Mouse (Mus musculus): ENCODE measurements around the gene Pkdrej.
A peak's percentile ranks its signal among the peaks of the same experiment; 100 is the strongest.
"Not testable (repeated sequence)": the region's sequence is repeated elsewhere in the genome, so short reads cannot be mapped to it uniquely, and the experiment has no call there.

The Pkdrej gene

DNA sequence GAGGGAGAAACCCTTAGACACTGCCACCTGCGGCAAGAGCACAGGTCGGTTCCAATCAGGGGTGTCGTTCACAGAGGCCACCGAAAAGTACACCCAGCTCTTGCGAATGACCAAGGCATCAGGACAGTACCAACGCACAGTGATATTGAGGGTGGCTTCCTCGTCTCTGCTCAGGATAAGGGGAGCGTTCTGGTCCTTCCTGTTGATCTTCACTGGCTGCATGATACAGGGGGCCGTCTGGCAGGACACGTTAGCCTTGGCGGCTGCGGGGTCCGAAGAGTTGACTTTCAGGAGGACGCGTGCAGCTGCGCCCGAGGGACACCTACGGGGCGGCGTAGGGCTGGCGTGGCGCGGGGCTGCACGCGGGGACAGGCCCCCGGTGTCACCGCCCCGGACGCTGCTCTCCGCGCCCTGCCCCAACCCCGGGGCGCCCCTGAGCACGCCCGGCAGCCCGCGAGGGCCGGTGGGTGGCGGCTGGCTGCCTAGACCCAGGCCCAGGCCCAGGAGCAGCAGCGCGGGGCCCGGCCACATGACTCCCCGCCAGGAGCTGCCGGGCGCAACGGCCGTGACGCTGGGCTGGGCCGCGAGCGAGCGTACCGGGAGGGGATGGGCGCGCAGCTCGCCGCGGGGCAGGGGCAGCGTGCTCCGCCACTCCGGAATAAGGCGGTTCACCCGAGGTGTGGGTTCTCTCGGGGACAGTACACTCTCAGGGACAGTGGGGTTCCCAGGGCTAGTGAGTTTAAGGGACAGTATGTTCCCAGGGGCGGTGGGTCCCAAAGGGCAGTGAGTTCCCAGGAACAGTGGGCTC, at the start of gene Pkdrej:
Gene Pkdrej, minus strand, starts transcription at position 532 of the 808 bp plus-strand sequence.
- Histone ChIP-seq H3K27me3 (ENCODE audit: insufficient read depth, low read length) (peaks cover 65% of the 10 kb centered on the region), H3K36me3 (ENCODE audit: insufficient read depth, low read length) (no peaks in the 10 kb centered on the region), H3K4me1 (replicated peaks; ENCODE audit: low read depth, low read length) (peaks cover 10% of the 10 kb centered on the region; the same call in 1 of the 2 replicates), H3K4me3 (replicated peaks; ENCODE audit: low read length) (peak within 1 kb of the TSS; percentile 76), H3K9me3 (ENCODE audit: low read length) (0 out of 2 replicates have a peak, but pooled peaks cover 2% of the 10 kb centered on the region)
- TF ChIP-seq CTCF (conservative IDR thresholded peaks at IDR 0.05; ENCODE audit: low read length) (no peak), POU5F1 (IDR thresholded peaks at IDR 0.05; ENCODE audit: borderline replicate concordance, low read length) (no peak), NANOG (IDR thresholded peaks at IDR 0.05; ENCODE audit: borderline replicate concordance, low read length) (no peak)

GRCm38 (mm10) chr15:85867696-85868095, 46.2 kb upstream of the Pkdrej start:
- peaks cover 98% of the 10 kb centered on the region for H3K4me1 ChIP-seq (replicated peaks; ENCODE audit: low read depth, low read length)
- no peaks in the 10 kb centered on the region for H3K27me3 ChIP-seq (ENCODE audit: insufficient read depth, low read length)
- peaks cover 96% of the 10 kb centered on the region for H3K36me3 ChIP-seq (ENCODE audit: insufficient read depth, low read length)
- H3K4me3 ChIP-seq (replicated peaks; ENCODE audit: low read length): peak overlapping the region; percentile 11
- no peaks in the 10 kb centered on the region for H3K9me3 ChIP-seq (ENCODE audit: low read length)
- TF ChIP-seq POU5F1 (IDR thresholded peaks at IDR 0.05; ENCODE audit: borderline replicate concordance, low read length) (no peak), CTCF (conservative IDR thresholded peaks at IDR 0.05; ENCODE audit: low read length) (peak; percentile 84), NANOG (IDR thresholded peaks at IDR 0.05; ENCODE audit: borderline replicate concordance, low read length) (no peak)

GRCm38 (mm10) chr15:85865913-85866312, 44.4 kb upstream of the Pkdrej start:
- H3K27me3 ChIP-seq (ENCODE audit: insufficient read depth, low read length); H3K9me3 ChIP-seq (ENCODE audit: low read length): not testable (repeated sequence)

GRCm38 (mm10) chr15:85859490-85860031, 38.0 kb upstream of the Pkdrej start, which contains the start of gene Gtse1:
Gene Gtse1 (plus strand): TSS chr15:85859745.
- Histone ChIP-seq H3K36me3 (ENCODE audit: insufficient read depth, low read length) (peaks cover 45% of the 10 kb centered on the region), H3K27me3 (ENCODE audit: insufficient read depth, low read length) (peaks cover 3% of the 10 kb centered on the region; the same call in 1 of the 2 replicates), H3K9me3 (ENCODE audit: low read length) (no peaks in the 10 kb centered on the region), H3K4me3 (replicated peaks; ENCODE audit: low read length) (peak within 1 kb of the TSS; percentile 97), H3K4me1 (replicated peaks; ENCODE audit: low read depth, low read length) (peaks cover 56% of the 10 kb centered on the region)
- TF ChIP-seq CTCF (conservative IDR thresholded peaks at IDR 0.05; ENCODE audit: low read length) (no peak), NANOG (IDR thresholded peaks at IDR 0.05; ENCODE audit: borderline replicate concordance, low read length) (no peak), POU5F1 (IDR thresholded peaks at IDR 0.05; ENCODE audit: borderline replicate concordance, low read length) (no peak)

More at GRCm38 (mm10) chr15:85865913-85866312, 44.4 kb upstream of the Pkdrej start:
- Histone ChIP-seq H3K36me3 (ENCODE audit: insufficient read depth, low read length) (peaks cover 96% of the 10 kb centered on the region), H3K4me3 (replicated peaks; ENCODE audit: low read length) (peak overlapping the region; percentile 97), H3K4me1 (replicated peaks; ENCODE audit: low read depth, low read length) (peaks cover 98% of the 10 kb centered on the region)
- TF ChIP-seq NANOG (IDR thresholded peaks at IDR 0.05; ENCODE audit: borderline replicate concordance, low read length): peak; percentile 5; the same call in 1 of the 2 replicates

DNA sequence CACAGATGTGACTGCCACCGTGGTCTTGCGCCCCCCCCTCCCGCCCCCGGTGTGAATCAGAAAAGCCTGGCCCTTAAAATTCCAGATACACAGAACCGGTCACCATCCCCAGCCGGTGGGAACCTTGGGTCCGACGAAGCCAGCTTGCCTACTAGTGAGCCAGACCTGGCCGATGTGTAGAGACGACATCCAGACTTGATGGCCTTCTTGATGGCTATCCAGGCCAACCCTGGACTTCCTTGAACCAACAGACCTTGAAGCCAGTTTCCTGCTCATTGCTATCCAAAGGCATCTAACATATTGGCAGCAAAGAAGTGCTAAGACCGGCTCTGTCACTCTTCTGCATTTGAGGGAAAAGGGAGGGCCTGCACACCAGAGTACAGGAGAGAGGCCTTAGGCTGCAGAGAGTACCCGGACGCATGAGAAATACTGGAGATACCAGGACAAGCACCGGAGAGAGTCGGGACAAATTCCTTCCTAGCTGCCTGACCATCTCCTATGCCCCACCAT, 37.5 kb upstream of the Pkdrej start:
- H3K9me3 ChIP-seq (ENCODE audit: low read length): no peaks in the 10 kb centered on the region
- peaks cover 51% of the 10 kb centered on the region for H3K4me1 ChIP-seq (replicated peaks; ENCODE audit: low read depth, low read length)
- TF ChIP-seq POU5F1 (IDR thresholded peaks at IDR 0.05; ENCODE audit: borderline replicate concordance, low read length) (no peak), CTCF (conservative IDR thresholded peaks at IDR 0.05; ENCODE audit: low read length) (no peak), NANOG (IDR thresholded peaks at IDR 0.05; ENCODE audit: borderline replicate concordance, low read length) (no peak)
- H3K27me3 ChIP-seq (ENCODE audit: insufficient read depth, low read length): peaks cover 6% of the 10 kb centered on the region; the same call in 1 of the 2 replicates
- H3K4me3 ChIP-seq (replicated peaks; ENCODE audit: low read length): peak overlapping the region; percentile 97
- H3K36me3 ChIP-seq (ENCODE audit: insufficient read depth, low read length): peaks cover 39% of the 10 kb centered on the region

DNA sequence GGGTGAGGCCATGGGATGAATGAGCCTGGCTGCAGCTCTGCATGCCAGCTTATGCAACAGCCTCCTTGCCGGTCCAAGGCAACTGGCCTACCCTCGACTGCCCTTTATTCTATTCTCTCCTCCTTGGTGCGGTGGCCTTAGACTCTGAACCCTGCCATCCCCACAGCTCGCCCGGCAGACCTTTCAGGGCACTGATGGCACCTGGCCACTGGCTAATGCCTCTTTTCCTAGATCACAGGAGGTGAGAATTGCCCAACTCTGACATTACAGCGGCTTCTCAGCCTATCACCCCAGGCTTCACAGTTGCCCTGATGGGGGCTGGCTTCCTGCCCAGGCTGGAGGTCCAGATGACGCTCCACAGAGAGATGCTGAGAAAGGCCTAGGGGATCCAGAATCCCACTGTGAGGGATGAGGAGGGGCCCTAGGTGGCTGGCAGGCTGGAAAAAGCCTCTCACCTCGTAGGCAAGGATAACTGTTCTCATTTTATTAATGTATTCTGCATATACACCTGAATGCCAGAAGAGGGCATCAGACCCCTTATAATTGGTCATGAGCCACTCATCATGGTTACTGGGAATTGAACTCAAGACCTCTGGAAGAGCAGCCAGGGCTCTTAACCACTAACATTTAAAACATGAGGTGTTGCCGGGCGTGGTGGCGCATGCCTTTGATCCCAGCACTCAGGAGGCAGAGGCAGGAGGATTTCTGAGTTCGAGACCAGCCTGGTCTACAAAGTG, 30.3 kb upstream of the Pkdrej start:
- Histone ChIP-seq H3K4me3 (replicated peaks; ENCODE audit: low read length) (no peak overlapping the region), H3K4me1 (replicated peaks; ENCODE audit: low read depth, low read length) (no peaks in the 10 kb centered on the region; the same call in 1 of the 2 replicates), H3K9me3 (ENCODE audit: low read length) (no peaks in the 10 kb centered on the region), H3K27me3 (ENCODE audit: insufficient read depth, low read length) (peaks cover 14% of the 10 kb centered on the region; the same call in 1 of the 2 replicates), H3K36me3 (ENCODE audit: insufficient read depth, low read length) (no peaks in the 10 kb centered on the region)
- TF ChIP-seq CTCF (conservative IDR thresholded peaks at IDR 0.05; ENCODE audit: low read length): peak; percentile 38
- no peak for TF ChIP-seq POU5F1 (IDR thresholded peaks at IDR 0.05; ENCODE audit: borderline replicate concordance, low read length)
- TF ChIP-seq NANOG (IDR thresholded peaks at IDR 0.05; ENCODE audit: borderline replicate concordance, low read length): no peak

- no peaks in the 10 kb centered on the region for H3K36me3 ChIP-seq (ENCODE audit: insufficient read depth, low read length)
- peaks cover 24% of the 10 kb centered on the region for H3K4me1 ChIP-seq (replicated peaks; ENCODE audit: low read depth, low read length)
- no peaks in the 10 kb centered on the region for H3K9me3 ChIP-seq (ENCODE audit: low read length)
- no peak overlapping the region for H3K4me3 ChIP-seq (replicated peaks; ENCODE audit: low read length)
- no peaks in the 10 kb centered on the region for H3K27me3 ChIP-seq (ENCODE audit: insufficient read depth, low read length)
- TF ChIP-seq NANOG (IDR thresholded peaks at IDR 0.05; ENCODE audit: borderline replicate concordance, low read length) (no peak), CTCF (conservative IDR thresholded peaks at IDR 0.05; ENCODE audit: low read length) (no peak), POU5F1 (IDR thresholded peaks at IDR 0.05; ENCODE audit: borderline replicate concordance, low read length) (no peak)
These were observed 23.5 kb upstream of the Pkdrej start for GRCm38 (mm10) chr15:85845071-85845470.
